Mouse (Mus musculus): ENCODE results near the gene Arsb. TPM values are rescaled to one million over a fixed set of nuclear protein-coding genes. Genes with fewer than 3 reads are reported as not detected.
A peak's percentile ranks its signal among the peaks of the same experiment; 100 is the strongest.
"Not testable (repeated sequence)": the region's sequence is repeated elsewhere in the genome, so short reads cannot be mapped to it uniquely, and the experiment has no call there.

The Arsb gene
- polyA plus RNA-seq, 1 experiment from 2014 or later: 7.6 TPM

- Histone ChIP-seq H3K27me3 (replicated peaks) (no peaks in the 10 kb centered on the region), H3K4me2 (no peak overlapping the region), H3K4me1 (replicated peaks) (no peaks in the 10 kb centered on the region), H3K36me3 (no peaks in the 10 kb centered on the region), H3K9me3 (replicated peaks) (no peaks in the 10 kb centered on the region), H3K9ac (no peak overlapping the region), H3K4me3 (no peak overlapping the region), H3K27ac (ENCODE audit: poor library complexity, severe bottlenecking) (no peak overlapping the region)
- WGBS: 88% methylated on average over 5 of the region's 5 CpGs
- no peak for ATAC-seq (ENCODE audit: insufficient number of reproducible peaks, low FRiP score)
Observed at GRCm38 (mm10) chr13:93970115-93970514, 198.7 kb downstream of the Arsb start.

GRCm38 (mm10) chr13:93972423-93972822, 201.0 kb downstream of the Arsb start:
- Histone ChIP-seq H3K27me3 (replicated peaks) (no peaks in the 10 kb centered on the region), H3K4me2 (no peak overlapping the region), H3K9ac (no peak overlapping the region), H3K4me1 (replicated peaks) (no peaks in the 10 kb centered on the region), H3K27ac (ENCODE audit: poor library complexity, severe bottlenecking) (no peak overlapping the region), H3K4me3 (no peak overlapping the region), H3K9me3 (replicated peaks) (no peaks in the 10 kb centered on the region), H3K36me3 (no peaks in the 10 kb centered on the region)
- ATAC-seq (ENCODE audit: insufficient number of reproducible peaks, low FRiP score): no peak
- 79% methylated on average over 3 of the region's 3 CpGs for WGBS

GRCm38 (mm10) chr13:93975668-93976067, 204.2 kb downstream of the Arsb start:
- no peaks in the 10 kb centered on the region for H3K36me3 ChIP-seq
- no peak for ATAC-seq (ENCODE audit: insufficient number of reproducible peaks, low FRiP score)
- H3K4me2 ChIP-seq: no peak overlapping the region
- no peak overlapping the region for H3K27ac ChIP-seq (ENCODE audit: poor library complexity, severe bottlenecking)
- no peaks in the 10 kb centered on the region for H3K9me3 ChIP-seq (replicated peaks)
- H3K4me1 ChIP-seq (replicated peaks): no peaks in the 10 kb centered on the region
- H3K4me3 ChIP-seq: no peak overlapping the region
- H3K9ac ChIP-seq: no peak overlapping the region
- WGBS: 69% methylated on average over 5 of the region's 5 CpGs
- H3K27me3 ChIP-seq (replicated peaks): no peaks in the 10 kb centered on the region

GRCm38 (mm10) chr13:93976897-93977530, 205.6 kb downstream of the Arsb start:
- H3K27me3 ChIP-seq (replicated peaks): no peaks in the 10 kb centered on the region
- no peak overlapping the region for H3K27ac ChIP-seq (ENCODE audit: poor library complexity, severe bottlenecking)
- no peak overlapping the region for H3K4me3 ChIP-seq
- no peaks in the 10 kb centered on the region for H3K36me3 ChIP-seq
- ATAC-seq (ENCODE audit: insufficient number of reproducible peaks, low FRiP score): no peak
- no peak overlapping the region for H3K9ac ChIP-seq
- H3K4me2 ChIP-seq: no peak overlapping the region
- H3K4me1 ChIP-seq (replicated peaks): no peaks in the 10 kb centered on the region
- WGBS: 80% methylated on average over 10 of the region's 10 CpGs
- no peaks in the 10 kb centered on the region for H3K9me3 ChIP-seq (replicated peaks)

DNA sequence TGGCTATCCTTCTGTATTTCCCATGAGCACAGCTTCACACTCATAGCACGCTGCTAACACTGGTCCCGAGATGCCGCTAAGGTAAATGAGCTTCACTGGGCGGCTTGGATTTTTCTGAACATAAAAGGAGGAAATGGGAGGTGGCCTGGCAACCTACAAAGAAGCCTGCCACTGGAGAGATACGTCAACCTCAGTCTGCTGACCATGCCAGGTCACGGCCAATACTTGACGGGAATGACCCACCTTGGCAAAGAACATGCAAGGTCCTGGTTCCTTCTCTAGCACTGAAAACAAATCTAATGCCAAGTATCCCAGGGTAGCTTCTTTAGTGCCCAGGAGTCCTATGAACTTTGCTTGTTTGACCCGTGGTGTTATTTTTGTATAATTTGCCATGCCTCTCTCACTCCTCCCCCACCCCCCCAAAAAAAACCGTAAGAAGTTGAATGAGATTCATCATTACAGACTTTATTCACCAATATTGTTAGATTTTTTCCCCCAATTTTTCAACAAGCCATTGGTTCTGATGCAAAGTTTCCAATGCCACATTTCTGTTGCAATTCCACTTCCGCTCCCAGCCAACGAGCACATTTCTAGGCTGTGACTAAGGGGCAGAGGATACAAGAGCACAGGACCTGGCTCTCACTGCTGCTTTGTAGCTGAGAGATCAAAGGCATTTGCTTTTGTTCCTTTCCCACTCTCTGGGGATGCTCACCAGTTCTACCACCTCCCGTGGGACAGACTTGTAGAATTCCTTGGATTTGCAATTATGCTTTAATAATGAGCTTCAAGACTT, 207.5 kb downstream of the Arsb start:
- WGBS: 77% methylated on average over 12 of the region's 12 CpGs
- H3K27ac ChIP-seq (ENCODE audit: poor library complexity, severe bottlenecking): no peak overlapping the region
- no peak overlapping the region for H3K4me2 ChIP-seq
- H3K27me3 ChIP-seq (replicated peaks): no peaks in the 10 kb centered on the region
- H3K36me3 ChIP-seq: no peaks in the 10 kb centered on the region
- no peak for ATAC-seq (ENCODE audit: insufficient number of reproducible peaks, low FRiP score)
- no peak overlapping the region for H3K9ac ChIP-seq
- H3K9me3 ChIP-seq (replicated peaks): no peaks in the 10 kb centered on the region
- H3K4me3 ChIP-seq: no peak overlapping the region
- no peaks in the 10 kb centered on the region for H3K4me1 ChIP-seq (replicated peaks)

DNA sequence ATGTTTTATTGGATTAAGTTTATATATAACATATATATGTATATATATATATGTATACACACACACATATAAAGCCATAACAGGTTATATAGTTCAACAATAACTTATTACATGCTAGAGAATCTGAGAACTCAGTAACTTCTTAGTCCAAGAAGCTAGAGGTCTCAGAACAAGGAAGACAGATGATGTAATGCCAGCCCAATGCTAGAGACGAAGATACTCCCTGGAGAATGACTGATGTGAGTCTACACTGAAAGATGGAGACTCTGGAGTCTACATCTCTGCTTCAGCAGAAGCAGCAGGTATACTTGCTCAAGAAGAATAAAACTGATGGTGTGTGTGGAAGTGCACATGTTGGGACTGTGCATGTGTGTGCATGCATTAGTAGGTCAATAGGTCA, 208.3 kb downstream of the Arsb start:
- H3K36me3 ChIP-seq: no peaks in the 10 kb centered on the region
- no peak for ATAC-seq (ENCODE audit: insufficient number of reproducible peaks, low FRiP score)
- H3K27ac ChIP-seq (ENCODE audit: poor library complexity, severe bottlenecking): no peak overlapping the region
- H3K9me3 ChIP-seq (replicated peaks): 0 out of 2 replicates have a peak, but pooled peaks cover 4% of the 10 kb centered on the region
- H3K4me2 ChIP-seq: no peak overlapping the region
- H3K4me1 ChIP-seq (replicated peaks): no peaks in the 10 kb centered on the region
- no peak overlapping the region for H3K4me3 ChIP-seq
- H3K27me3 ChIP-seq (replicated peaks): no peaks in the 10 kb centered on the region
- 78% methylated on average over 1 of the region's 1 CpGs for WGBS
- H3K9ac ChIP-seq: no peak overlapping the region

GRCm38 (mm10) chr13:93984521-93984920, 213.1 kb downstream of the Arsb start:
- WGBS: 75% methylated on average over 2 of the region's 2 CpGs
- H3K36me3 ChIP-seq: no peaks in the 10 kb centered on the region

GRCm38 (mm10) chr13:93985181-93985580, 213.8 kb downstream of the Arsb start:
- H3K4me1 ChIP-seq (replicated peaks): peaks cover 14% of the 10 kb centered on the region
- no peak overlapping the region for H3K27ac ChIP-seq (ENCODE audit: poor library complexity, severe bottlenecking)
- no peak for ATAC-seq (ENCODE audit: insufficient number of reproducible peaks, low FRiP score)
- no peak overlapping the region for H3K4me3 ChIP-seq
- no peak overlapping the region for H3K9ac ChIP-seq
- H3K36me3 ChIP-seq: no peaks in the 10 kb centered on the region
- 0 out of 2 replicates have a peak, but pooled peaks cover 5% of the 10 kb centered on the region for H3K9me3 ChIP-seq (replicated peaks)
- no peaks in the 10 kb centered on the region for H3K27me3 ChIP-seq (replicated peaks)
- WGBS: 81% methylated on average over 7 of the region's 7 CpGs
- no peak overlapping the region for H3K4me2 ChIP-seq

More at GRCm38 (mm10) chr13:93984521-93984920, 213.1 kb downstream of the Arsb start:
- H3K4me2 ChIP-seq: no peak overlapping the region
- no peak overlapping the region for H3K9ac ChIP-seq
- H3K27ac ChIP-seq (ENCODE audit: poor library complexity, severe bottlenecking): no peak overlapping the region
- peaks cover 7% of the 10 kb centered on the region for H3K4me1 ChIP-seq (replicated peaks)
- H3K9me3 ChIP-seq (replicated peaks): 0 out of 2 replicates have a peak, but pooled peaks cover 5% of the 10 kb centered on the region
- ATAC-seq (ENCODE audit: insufficient number of reproducible peaks, low FRiP score): no peak
- no peaks in the 10 kb centered on the region for H3K27me3 ChIP-seq (replicated peaks)
- no peak overlapping the region for H3K4me3 ChIP-seq

DNA sequence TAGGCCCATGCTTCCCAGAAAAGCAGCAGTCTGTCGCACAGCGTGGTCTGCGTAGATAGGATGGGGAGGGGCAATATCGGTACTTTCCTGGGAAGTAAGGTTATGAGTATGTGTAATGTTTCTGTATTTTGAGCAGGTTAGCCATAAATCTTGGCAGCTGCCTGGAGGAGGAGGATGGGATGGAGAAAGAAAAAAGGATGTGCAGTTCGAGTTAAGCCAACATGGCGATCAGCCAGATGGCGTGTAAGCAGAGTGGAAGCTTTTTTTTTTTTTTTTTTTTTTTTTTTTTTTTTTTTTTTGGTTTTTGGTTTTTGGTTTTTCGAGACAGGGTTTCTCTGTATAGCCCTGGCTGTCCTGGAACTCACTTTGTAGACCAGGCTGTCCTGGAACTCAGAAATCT, 214.3 kb downstream of the Arsb start:
- WGBS: 85% methylated on average over 8 of the region's 8 CpGs
- not testable (repeated sequence) for H3K9me3 ChIP-seq (replicated peaks); H3K4me2 ChIP-seq; H3K4me3 ChIP-seq; H3K27ac ChIP-seq (ENCODE audit: poor library complexity, severe bottlenecking); ATAC-seq (ENCODE audit: insufficient number of reproducible peaks, low FRiP score); H3K36me3 ChIP-seq; H3K9ac ChIP-seq; H3K27me3 ChIP-seq (replicated peaks)
- H3K4me1 ChIP-seq (replicated peaks): peaks cover 20% of the 10 kb centered on the region

DNA sequence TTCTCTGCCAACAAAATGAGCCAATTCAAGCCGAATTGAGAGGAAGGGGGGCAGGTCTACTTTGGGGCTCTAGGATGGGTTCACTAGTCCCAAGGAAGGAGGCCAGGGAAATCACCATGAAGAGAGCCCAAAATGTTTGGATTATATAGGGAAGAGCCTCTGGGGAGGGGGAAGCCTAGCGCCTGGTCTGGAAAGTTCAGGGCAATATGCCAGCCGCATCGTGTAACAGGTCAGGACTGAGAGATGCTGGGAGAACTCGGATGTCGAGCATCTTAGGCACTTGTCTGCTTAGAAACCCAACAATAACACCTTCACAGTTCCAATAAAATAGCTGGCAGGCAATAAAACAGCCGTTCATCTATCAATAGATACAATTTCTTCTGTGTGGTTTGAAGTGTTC, 216.2 kb downstream of the Arsb start:
- H3K36me3 ChIP-seq: no peaks in the 10 kb centered on the region
- 72% methylated on average over 7 of the region's 7 CpGs for WGBS
- no peak overlapping the region for H3K9ac ChIP-seq
- no peaks in the 10 kb centered on the region for H3K27me3 ChIP-seq (replicated peaks)
- peaks cover 25% of the 10 kb centered on the region for H3K4me1 ChIP-seq (replicated peaks)
- H3K9me3 ChIP-seq (replicated peaks): peaks cover 9% of the 10 kb centered on the region
- no peak for ATAC-seq (ENCODE audit: insufficient number of reproducible peaks, low FRiP score)
- H3K4me2 ChIP-seq: no peak overlapping the region
- H3K4me3 ChIP-seq: no peak overlapping the region
- H3K27ac ChIP-seq (ENCODE audit: poor library complexity, severe bottlenecking): no peak overlapping the region

DNA sequence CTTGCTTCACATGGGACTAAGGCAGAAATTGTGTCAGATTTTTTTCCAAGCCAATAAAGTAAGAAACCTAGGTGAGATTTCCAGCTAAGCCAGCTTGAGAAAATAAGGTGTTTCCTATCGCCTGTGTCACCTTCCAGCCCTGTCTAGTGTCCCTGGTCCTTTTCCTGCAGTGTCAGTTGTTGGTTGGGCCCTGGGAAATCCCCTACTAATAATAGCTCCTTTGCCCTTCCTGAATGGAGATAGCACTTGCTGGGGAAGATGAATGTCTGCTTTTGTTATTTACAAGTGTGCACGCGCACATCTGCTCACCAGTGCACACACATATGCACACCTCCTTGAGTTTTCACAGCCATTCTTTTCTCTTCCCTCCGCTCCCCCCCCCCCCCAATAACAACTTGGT, 217.8 kb downstream of the Arsb start:
- Histone ChIP-seq H3K9me3 (replicated peaks) (peaks cover 9% of the 10 kb centered on the region), H3K4me1 (replicated peaks) (peaks cover 33% of the 10 kb centered on the region), H3K4me2 (peak overlapping the region; percentile 17; the same call in 1 of the 2 replicates), H3K4me3 (no peak overlapping the region), H3K27ac (ENCODE audit: poor library complexity, severe bottlenecking) (peak overlapping the region; percentile 72), H3K27me3 (replicated peaks) (no peaks in the 10 kb centered on the region), H3K36me3 (no peaks in the 10 kb centered on the region), H3K9ac (no peak overlapping the region)
- 27% methylated on average over 4 of the region's 4 CpGs for WGBS
- peak; percentile 40 for ATAC-seq (ENCODE audit: insufficient number of reproducible peaks, low FRiP score)

Data from heart, embryonic 12.5 days (tissue).